Mouse (Mus musculus): ENCODE measurements at regions not wholly inside any gene's neighbourhood (a gene's known extent, or its start where the extent isn't known, plus 50 kb on each side); places are given as distances from the start of the nearest gene placed in this dataset.
A peak's percentile ranks its signal among the peaks of the same experiment; 100 is the strongest.

DNA sequence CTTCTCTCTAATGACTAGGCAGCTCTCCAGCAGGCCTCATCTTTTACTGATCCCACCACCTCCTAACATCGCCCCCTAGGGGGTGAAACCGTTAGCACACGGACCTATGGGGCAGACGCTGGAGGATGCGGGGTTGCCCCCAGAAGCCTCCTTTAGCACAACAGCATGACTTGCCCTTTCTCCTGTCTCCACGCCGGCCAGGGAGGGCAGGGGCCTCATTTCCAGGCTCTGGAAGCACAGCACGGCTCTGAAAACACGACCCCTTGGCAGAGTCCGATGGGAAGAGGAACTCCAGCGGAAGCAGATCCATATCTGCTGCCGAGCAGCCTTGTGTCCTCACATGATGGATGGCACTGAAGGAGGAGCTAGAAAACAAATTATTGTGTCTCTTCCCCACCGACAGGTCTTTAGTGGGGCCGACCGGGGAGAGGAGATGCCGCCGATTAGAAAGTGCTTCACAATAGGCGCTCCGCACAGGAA lies 165.1 kb upstream of the Irx3 start:
- TF ChIP-seq CTCF (IDR thresholded peaks at IDR 0.05), result peak; percentile 61
- H3K27ac ChIP-seq, result no peak overlapping the region
- peak overlapping the region; percentile 48 for H3K4me3 ChIP-seq
- intact Hi-C loops (cut with DNase I), result no loop called here
- peak; percentile 50 for DNase-seq

DNA sequence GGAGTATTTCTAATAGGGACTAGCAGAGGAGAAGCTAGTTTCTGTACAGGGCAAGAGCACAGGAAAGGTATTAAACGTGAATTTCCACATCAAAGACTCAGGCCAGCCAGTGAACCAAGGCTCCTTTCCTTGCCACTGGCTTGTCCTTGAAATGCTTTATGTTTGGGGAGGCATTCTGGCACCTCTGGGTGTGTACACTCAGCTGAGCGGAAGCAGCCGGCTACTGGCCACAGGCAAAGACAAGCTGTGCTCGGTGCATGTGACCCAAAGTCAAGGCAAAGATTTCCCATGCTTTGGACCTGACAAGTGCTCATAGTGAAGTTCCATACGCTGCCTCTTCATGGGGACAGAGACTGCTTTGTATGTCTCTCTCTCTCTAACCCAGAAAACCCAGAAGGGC lies 159.8 kb upstream of the Irx3 start:
- DNase-seq, result no peak
- intact Hi-C loops (cut with DNase I), result no loop called here
- TF ChIP-seq CTCF (IDR thresholded peaks at IDR 0.05), result no peak
- Histone ChIP-seq H3K27ac (no peak overlapping the region), H3K4me3 (no peak overlapping the region)

DNA sequence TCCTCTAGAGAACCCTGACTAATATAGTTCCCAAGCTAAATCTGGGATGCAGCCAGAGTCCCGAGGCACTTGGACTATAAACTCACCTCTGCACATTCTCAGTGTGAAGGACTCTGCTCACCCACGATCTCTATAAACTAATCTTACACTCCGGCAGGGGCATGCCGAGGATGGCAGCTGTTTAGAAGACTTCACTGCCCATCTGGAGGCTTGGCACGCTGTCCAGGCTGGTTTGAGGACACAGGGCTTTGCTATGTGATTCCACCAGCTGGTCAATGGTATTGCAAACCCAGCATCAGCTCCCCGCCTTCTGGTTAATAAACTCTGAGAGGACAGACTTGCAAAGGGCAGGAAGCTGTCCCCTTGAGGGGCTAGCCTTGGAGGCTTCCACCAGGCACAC lies 153.3 kb upstream of the Irx3 start:
- no peak for DNase-seq
- TF ChIP-seq CTCF (IDR thresholded peaks at IDR 0.05), result no peak
- Histone ChIP-seq H3K4me3 (no peak overlapping the region), H3K27ac (no peak overlapping the region)
- intact Hi-C loops (cut with DNase I), result no loop called here

DNA sequence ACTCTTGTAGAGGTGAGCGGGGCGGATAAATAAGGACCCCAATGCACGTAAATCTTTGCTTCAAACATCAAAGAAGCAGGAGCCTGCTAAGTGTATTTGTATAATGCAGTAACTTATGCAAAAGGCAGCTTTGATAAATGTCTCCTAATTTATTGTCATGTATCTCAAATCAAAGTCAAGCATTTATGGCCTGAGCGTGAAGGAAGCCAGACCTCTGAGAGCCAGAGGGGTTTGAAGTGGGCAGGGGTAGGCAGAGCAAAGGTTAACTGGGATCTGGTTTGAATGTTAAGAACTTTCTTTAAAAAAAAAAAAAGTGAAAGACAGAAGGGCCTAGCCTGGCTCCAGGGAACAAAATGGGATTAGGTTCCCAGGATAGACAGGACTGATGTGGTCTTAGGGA lies 151.1 kb upstream of the Irx3 start:
- no peak overlapping the region for H3K4me3 ChIP-seq
- TF ChIP-seq CTCF (IDR thresholded peaks at IDR 0.05), result no peak
- DNase-seq, result no peak
- H3K27ac ChIP-seq, result no peak overlapping the region
- intact Hi-C loops (cut with DNase I), result no loop called here

DNA sequence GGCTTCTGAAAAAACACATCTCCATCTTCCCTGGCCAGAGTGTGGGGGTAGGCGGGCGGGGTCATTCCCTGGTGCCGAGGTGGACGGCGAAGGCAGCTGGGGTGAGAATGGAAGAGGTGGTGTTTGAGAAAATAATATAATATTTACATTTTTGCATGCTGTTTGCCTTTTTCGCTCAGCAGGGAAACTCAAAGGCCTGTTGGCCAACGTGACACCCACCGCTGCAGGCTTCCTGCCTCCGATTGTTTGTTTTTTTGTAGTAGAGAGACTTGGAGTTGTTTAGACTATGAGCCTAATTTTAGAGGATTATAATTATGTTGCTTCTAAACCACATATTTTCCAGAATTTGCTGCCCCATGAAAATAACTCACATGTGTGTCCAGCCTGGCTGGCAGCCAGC lies 147.2 kb upstream of the Irx3 start:
- intact Hi-C loops (cut with DNase I), result no loop called here
- Histone ChIP-seq H3K4me3 (peak overlapping the region; percentile 54), H3K27ac (no peak overlapping the region)
- no peak for TF ChIP-seq CTCF (IDR thresholded peaks at IDR 0.05)
- DNase-seq, result no peak

DNA sequence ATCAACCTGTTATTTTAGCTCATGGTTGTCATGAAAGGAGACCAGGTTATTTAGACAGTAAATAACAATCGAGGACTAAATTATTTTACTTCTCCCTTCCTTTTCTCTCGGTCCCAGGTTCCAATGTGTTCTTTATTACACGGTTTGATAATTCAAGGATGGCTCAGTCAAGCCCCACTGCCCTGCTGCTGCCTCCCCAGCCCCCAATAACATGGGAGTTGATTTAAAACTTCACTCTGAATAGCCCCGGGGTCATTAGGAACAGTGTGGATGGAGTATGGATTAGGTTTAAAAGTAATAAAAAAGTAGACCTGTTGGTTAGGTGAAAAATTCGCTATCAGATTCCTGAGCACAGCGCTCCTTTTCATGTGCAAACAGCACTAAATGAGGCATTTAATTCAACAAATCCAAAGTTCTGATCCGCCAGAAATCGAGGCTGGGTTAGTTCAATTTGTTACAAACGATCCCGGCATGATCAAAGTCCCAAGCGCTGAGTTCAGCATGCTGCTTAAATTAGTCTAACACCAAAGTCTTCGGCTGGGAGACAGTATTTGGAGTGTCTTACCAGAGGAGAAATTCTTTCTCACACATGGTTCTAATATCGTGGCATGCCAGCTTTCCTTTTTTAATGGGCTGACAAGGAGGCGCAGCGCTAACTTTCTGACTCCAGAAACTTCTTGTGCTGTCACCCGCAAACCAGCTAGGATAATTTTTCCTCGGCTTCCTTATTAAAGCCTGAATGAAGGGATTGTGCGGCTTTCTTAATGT lies 146.5 kb upstream of the Irx3 start:
- H3K27ac ChIP-seq, result no peak overlapping the region
- intact Hi-C loops (cut with DNase I), result no loop called here
- no peak for DNase-seq
- no peak for TF ChIP-seq CTCF (IDR thresholded peaks at IDR 0.05)
- peak overlapping the region; percentile 54 for H3K4me3 ChIP-seq

DNA sequence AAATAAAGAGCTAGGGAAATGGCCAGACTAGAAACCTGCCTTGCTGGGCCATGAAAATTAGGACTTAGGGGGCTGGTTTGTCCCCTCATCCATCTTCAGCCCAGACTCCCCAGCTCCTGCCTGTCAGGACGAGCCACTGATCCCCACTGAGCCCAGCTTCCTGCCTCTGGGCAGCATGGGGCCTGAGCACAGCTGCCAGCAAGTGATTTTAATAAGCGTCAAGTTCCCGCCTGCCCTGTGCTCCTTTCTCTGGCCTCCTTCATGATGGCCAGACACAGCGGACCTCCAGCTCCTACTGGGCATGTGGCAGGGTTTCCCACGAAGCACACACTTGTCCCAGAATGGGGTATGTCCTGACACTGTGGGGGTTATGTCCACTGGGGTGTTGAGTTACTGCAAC lies 139.1 kb upstream of the Irx3 start:
- Histone ChIP-seq H3K27ac (no peak overlapping the region), H3K4me3 (no peak overlapping the region)

DNA sequence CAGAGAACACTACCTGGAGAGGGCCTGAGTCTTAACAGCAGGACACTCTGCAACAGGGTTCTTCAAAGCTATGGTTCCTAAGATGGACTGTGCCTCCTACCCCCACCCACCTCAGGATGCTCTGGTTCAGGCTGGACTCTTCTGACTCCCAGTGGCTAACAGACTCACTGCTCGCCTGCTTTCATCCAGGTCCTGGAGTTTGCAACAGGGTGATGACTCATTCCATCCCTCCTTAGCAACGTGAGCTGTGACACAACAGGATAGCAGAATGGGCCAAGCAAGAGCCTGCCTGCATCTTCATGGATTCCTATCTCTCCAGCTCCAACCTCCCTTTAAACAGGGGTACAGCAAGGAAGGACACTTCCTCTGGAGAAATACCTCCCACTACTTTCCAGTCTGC lies 135.4 kb upstream of the Irx3 start:
- intact Hi-C loops (cut with DNase I), result no loop called here
- DNase-seq, result no peak
- no peak overlapping the region for H3K4me3 ChIP-seq
- H3K27ac ChIP-seq, result no peak overlapping the region
- TF ChIP-seq CTCF (IDR thresholded peaks at IDR 0.05), result no peak

More for the DNA sequence above, 139.1 kb upstream of the Irx3 start:
- no peak for TF ChIP-seq CTCF (IDR thresholded peaks at IDR 0.05)
- intact Hi-C loops (cut with DNase I), result no loop called here
- DNase-seq, result no peak

DNA sequence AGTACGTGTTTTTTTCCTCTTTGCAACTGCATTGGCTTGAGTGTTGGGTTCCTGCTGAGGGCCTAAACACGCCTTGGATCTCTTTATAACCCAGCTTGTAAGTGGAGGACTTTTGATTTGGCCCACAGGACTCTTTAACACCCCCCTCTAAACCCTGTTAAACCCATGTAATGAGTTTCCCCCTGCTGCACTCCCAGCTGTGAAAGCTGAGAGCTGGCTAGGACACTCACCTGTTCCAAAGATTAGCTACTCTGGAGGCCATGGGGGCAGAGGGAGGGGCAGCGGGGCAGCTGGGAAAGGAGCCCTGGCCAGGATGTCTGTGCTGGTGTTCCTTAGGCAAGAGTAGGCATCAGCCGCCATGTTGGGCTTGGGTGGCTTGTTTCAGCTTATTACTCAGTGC lies 128.7 kb upstream of the Irx3 start:
- TF ChIP-seq CTCF (IDR thresholded peaks at IDR 0.05), result no peak
- intact Hi-C loops (cut with DNase I), result no loop called here
- H3K27ac ChIP-seq, result no peak overlapping the region
- DNase-seq, result no peak
- H3K4me3 ChIP-seq, result no peak overlapping the region

DNA sequence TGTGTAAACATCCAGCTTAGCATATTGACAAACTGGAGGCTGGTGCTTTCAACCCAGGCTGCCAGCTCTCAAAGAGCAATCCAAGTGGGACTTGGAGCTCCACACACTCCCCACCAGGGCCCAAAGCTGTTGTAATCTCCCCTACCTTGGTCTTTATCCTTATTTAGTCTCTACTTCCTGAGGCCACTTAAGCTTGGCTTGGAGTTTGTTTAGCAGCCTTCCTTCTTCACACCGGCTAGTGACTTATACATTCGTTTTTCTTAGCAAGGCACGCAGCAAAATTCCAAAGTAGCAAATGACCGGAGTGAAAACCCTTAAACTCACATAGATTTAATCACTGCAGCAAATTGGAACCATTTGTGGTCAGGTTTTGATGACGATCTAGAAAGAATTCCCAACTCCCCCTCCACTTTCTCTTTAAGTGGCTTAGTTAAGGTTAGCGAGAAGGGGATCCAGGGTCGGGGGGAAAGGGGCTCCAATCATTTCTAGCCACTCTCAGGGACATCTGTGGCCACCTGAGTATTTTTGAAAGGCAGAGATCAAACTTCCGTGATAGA lies 124.2 kb upstream of the Irx3 start:
- no peak for TF ChIP-seq CTCF (IDR thresholded peaks at IDR 0.05)
- intact Hi-C loops (cut with DNase I), result no loop called here
- H3K4me3 ChIP-seq, result no peak overlapping the region
- no peak for DNase-seq
- no peak overlapping the region for H3K27ac ChIP-seq

DNA sequence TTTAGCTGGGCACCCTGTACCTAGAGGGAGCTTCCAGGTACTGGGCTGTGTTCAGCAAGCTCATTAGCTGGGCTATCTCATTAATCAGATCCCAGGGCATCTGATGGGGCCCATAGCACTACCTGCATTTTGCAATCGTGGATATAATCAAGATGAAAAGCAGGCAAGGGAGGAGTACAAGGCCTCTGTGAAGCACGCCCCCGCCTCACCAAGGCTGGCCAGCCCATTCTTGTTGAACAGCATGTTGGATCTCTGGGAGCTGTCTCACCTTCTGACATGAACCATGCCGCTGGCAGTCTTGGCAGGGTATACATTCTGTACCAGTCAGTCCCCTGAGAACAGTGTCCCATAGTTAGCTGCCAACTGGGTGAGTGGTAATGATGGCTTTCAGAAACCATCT lies 122.3 kb upstream of the Irx3 start:
- no peak for DNase-seq
- H3K27ac ChIP-seq, result no peak overlapping the region
- intact Hi-C loops (cut with DNase I), result no loop called here
- no peak for TF ChIP-seq CTCF (IDR thresholded peaks at IDR 0.05)
- no peak overlapping the region for H3K4me3 ChIP-seq

DNA sequence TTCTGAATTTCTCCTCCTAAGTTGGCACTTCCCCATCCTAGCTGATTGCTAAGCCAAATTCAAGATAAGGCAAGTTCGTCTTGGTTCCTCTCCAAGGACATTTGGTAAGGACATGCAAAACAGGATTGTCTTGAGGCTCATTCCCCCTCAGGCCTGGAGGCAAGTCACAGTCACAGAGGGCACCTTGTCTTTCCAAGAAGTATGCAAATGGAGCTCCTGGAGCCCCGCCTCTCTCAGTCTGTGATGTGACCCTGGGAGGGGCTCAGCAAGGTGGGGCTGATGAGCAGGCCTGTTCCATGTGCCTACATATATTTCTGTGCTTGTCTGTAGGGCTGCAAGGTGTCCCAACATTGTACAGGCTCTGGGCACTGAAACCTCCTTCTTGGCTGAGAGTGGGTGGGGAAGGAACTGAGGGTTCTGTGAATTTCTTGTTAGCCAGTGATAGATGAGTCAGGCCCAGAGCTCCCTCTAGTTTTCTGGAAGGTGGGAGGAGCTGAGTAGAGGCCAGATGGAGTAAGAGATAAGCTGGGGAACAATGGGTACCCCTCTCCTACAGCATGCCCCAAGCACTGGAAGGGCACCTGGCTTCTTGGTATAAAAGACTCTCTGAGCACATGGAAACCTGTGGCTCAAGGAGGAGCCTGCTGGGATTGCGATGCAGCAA lies 120.5 kb upstream of the Irx3 start:
- DNase-seq, result no peak
- intact Hi-C loops (cut with DNase I), result no loop called here
- Histone ChIP-seq H3K27ac (no peak overlapping the region), H3K4me3 (no peak overlapping the region)
- no peak for TF ChIP-seq CTCF (IDR thresholded peaks at IDR 0.05)

DNA sequence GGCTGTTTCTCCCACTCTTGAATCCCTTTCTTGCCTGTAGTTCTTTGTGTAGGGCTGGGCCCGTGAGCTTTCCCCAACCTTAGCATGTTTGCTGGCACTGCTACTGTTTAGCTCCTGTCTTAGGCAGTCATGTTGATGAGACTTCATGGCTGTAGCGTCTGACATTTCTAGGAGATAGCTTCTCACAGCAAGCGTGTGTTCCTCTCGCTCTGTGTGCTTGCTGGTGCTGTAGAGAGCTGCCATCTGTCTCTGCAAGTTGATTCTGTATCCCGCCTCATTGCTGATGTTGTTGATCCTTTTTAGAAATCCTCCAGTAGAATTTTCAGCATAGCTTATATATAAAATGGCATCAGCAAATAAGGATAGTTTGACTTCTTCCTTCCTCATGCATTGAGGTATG lies 116.0 kb upstream of the Irx3 start:
- TF ChIP-seq CTCF (IDR thresholded peaks at IDR 0.05), result no peak
- H3K4me3 ChIP-seq, result no peak overlapping the region
- no peak for DNase-seq
- intact Hi-C loops (cut with DNase I), result no loop called here
- no peak overlapping the region for H3K27ac ChIP-seq
